Mouse (Mus musculus) B cell, adult 2 months (primary cell): Measurements from ENCODE around the gene Dop1b.

Experiments
- DNase-seq, 2 experiments: peaks; one replicate each; pipeline ENCODE4 v3.0.0; 2022

Dop1b gene

DNA sequence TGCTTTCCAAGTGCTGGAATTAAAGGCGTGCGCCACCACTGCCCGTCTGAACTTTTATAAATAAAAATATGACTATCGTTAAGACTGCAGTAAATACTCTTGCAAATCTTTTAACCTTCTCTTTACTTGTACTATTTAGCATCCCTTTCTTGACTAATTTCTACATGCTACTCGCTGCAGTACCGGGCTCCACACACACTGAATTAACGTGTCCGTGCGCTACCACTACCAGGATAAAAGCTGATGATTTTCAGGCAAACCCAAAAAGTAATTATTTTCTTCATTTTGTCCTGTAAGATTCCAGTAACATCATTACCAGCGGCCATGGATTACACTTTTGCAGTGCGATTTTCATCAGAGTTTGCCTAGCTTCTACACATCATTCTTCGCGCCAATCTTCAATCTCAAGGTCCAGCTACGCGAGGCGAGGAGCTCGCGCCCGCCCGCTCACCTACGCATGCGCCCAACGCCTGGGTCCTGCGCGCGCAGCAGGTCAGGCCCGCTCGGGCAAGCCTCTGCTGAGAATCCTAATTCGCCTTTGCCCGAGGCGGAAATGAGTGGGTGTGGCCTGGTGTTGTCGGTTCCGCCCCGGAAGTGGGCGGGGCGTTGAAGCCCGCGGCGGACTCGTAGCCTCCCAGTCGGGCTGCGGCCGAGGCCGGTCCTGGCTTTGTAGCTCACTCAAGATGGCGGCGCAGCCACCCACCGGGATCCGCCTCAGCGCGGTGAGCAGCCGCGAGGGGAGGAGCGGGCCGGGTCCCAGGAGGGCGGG, 120.1 kb downstream of the Dop1b start, which contains the start of gene Morc3:
Gene Morc3 (plus strand): TSS at position 495 of the 769 bp plus-strand sequence.
- DNase-seq = peak; percentile 100

DNA sequence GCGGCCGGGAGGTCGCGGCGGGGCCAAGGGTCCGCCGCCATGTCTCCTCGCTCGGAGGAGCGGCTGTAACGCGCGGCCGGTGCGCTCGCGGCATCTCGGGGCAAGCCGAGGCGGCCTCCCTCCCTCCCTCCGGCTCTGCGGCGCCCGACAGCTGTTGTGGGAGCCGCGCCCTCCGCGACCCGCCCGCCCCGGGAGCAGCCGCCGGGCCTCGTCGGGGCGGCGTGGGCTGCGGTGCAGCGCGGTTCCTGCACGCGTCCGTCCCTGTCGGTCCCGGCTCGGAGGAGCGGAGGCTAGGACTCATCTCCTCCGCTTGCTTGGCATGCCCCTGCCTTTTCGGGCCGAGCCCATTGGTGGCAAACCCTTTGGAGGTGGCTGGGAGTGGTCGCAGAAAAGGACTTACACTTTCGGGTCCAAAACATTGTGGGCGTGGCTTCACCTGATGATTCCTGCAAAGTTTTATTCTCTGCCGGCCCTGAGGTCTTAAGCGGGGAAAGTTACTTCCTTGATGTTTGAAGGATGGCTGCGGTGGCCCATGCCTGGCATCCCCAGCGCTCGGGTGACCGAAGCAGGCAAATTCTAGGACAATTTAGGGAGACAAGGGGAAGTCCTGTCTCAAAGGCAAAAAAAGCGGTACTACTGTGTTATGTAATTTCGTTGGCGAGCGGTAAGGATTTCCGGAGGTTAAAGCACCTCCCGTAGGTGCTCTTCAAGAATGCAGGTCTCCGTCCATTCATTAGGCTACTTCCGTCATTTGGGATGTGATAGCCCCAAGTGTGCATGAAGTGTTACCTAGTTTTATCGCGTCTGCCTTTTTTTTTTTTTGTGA, 121.0 kb downstream of the Dop1b start:
- DNase-seq = peak; percentile 72 to 77

DNA sequence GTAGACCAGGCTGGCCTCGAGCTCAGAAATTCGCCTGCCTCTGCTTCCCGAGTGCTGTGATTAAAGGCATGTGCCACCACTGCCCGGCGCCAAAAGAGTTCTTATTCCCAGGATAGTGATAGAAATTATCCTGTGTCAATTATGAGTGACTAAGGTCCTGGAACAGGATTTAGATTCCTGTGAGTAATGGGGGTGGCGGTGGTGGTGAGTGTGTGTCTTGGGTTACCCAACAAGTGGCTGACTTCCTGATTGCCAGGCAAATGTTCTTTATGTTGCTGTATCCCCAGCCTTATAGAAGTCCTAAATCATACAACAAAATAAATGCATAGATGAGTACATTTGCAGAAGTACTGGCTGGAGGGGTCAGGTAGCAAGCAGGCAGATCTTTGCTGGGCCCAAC, 121.8 kb downstream of the Dop1b start:
- DNase-seq = no peak

DNA sequence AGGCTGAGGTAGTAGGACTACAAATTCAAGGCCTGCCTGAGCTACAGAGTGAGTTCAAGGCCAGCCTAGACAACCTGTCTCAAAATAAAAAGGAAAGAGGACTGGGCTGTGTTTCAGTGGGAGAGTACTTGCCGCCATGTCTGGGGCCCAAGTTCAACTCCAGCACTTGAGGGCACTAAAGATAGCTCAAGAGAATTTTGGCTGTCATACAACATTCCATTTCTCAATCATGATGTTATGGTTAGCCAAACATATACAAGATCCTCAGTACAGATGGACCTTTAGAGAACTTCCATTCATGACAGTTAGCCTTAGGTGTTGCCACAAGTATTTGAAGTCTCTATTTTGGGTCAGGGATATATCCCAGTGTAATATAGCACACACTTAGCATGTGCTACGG, 122.4 kb downstream of the Dop1b start:
- no peak for DNase-seq

DNA sequence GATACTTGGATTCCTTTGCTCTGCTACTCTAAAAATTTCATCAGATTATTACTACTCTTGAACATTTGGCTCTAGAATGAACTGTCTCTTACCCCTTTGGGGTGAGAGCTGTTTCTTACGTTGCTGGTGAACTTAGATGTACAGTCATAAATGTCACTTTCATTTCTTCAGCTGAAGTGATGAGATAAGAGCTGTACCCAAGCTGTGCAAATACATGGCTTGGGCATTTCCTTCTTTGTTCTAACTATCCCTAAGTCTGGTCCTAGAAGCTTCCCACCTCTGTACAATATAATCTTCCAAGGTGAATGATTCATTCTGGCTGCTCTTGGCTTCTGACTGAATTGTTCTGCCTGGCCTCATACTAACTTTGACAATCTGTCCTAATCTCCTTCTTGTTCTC, 127.3 kb downstream of the Dop1b start:
- DNase-seq = no peak

DNA sequence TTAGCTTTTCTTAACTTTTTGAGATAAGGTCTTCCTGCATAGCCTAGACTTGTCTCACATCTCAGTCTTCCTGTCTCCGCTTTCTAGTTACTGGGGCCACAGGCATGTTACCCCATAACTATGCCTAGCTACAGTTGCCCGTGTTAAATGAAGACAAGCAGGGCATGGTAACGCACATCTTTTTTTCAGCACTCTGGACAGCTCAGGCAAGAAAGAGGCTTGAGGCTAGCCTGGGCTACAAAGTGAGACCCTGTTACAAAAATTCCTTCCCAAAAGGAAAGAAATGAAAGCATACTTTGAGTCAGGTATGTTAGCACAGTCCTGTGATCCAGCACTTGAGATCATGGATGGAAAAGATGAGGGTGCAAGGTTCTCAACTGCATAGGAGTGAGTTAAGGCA, 138.8 kb downstream of the Dop1b start:
- no peak for DNase-seq

DNA sequence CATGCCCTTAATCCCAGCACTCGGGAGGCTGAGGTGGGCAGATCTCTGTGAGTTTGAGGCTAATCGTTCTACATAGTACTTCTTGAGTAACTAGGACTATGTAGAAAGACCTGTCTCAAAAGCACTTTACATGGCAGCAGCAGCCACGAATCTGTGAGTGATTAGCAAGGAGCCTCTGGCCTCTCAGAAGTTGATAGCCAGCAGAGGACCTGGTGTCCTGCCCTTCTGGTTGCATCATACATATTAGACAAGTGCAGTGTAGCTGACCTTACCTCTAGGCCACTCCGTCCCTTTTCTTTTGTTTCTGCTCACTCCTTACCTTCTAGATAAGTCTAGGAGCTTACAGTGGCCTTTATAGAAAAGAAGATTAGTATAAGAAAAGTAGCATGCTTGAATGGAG, 148.3 kb downstream of the Dop1b start:
- no peak for DNase-seq
